Mouse (Mus musculus): Measurements from ENCODE around the gene Akip1. TPM values are rescaled to one million over a fixed set of nuclear protein-coding genes. Genes with fewer than 3 reads are reported as not detected.

Akip1 gene
- polyA plus RNA-seq, 1 experiment from 2014 or later = 24.0 TPM

GRCm38 (mm10) chr7:109674944-109675628 is 28.4 kb upstream of the Akip1 start:
- no peaks in the 10 kb centered on the region for H3K27me3 ChIP-seq (ENCODE audit: control insufficient read depth, insufficient read depth, low read length)
- H3K27ac ChIP-seq (replicated peaks; ENCODE audit: low read depth, low read length) = no peak overlapping the region
- no peak overlapping the region for H3K9ac ChIP-seq (ENCODE audit: low read length)
- H3K9me3 ChIP-seq (ENCODE audit: control insufficient read depth, low read length) = no peaks in the 10 kb centered on the region
- H3K4me1 ChIP-seq (ENCODE audit: control insufficient read depth, insufficient read depth, low read length) = peaks cover under 1% of the 10 kb centered on the region; the same call in 1 of the 2 replicates
- H3K4me2 ChIP-seq (ENCODE audit: low read depth, severe bottlenecking) = no peak overlapping the region
- 67% methylated on average over 4 of the region's 4 CpGs for WGBS
- no peaks in the 10 kb centered on the region for H3K36me3 ChIP-seq (ENCODE audit: control insufficient read depth, insufficient read depth, low read length)
- ATAC-seq (ENCODE audit: insufficient number of reproducible peaks, low FRiP score, low TSS enrichment, low read depth) (no peak), DNase-seq (ENCODE audit: low spot score) (no peak)
- H3K4me3 ChIP-seq (ENCODE audit: low read depth, low read length) = no peak overlapping the region

- DNase-seq (ENCODE audit: low spot score) = no peak
- Histone ChIP-seq H3K4me3 (ENCODE audit: low read depth, low read length) (no peak overlapping the region), H3K27ac (replicated peaks; ENCODE audit: low read depth, low read length) (no peak overlapping the region), H3K9ac (ENCODE audit: low read length) (no peak overlapping the region), H3K4me1 (ENCODE audit: control insufficient read depth, insufficient read depth, low read length) (no peaks in the 10 kb centered on the region), H3K9me3 (ENCODE audit: control insufficient read depth, low read length) (no peaks in the 10 kb centered on the region), H3K4me2 (ENCODE audit: low read depth, severe bottlenecking) (no peak overlapping the region), H3K27me3 (ENCODE audit: control insufficient read depth, insufficient read depth, low read length) (no peaks in the 10 kb centered on the region), H3K36me3 (ENCODE audit: control insufficient read depth, insufficient read depth, low read length) (no peaks in the 10 kb centered on the region)
- 90% methylated on average over 2 of the region's 2 CpGs for WGBS
- no peak for ATAC-seq (ENCODE audit: insufficient number of reproducible peaks, low FRiP score, low TSS enrichment, low read depth)
Measured at GRCm38 (mm10) chr7:109680284-109680683, 23.2 kb upstream of the Akip1 start.

GRCm38 (mm10) chr7:109680879-109681278 is 22.6 kb upstream of the Akip1 start:
- Histone ChIP-seq H3K9me3 (ENCODE audit: control insufficient read depth, low read length) (no peaks in the 10 kb centered on the region), H3K27me3 (ENCODE audit: control insufficient read depth, insufficient read depth, low read length) (no peaks in the 10 kb centered on the region), H3K27ac (replicated peaks; ENCODE audit: low read depth, low read length) (no peak overlapping the region), H3K36me3 (ENCODE audit: control insufficient read depth, insufficient read depth, low read length) (no peaks in the 10 kb centered on the region), H3K4me3 (ENCODE audit: low read depth, low read length) (no peak overlapping the region), H3K4me2 (ENCODE audit: low read depth, severe bottlenecking) (no peak overlapping the region), H3K4me1 (ENCODE audit: control insufficient read depth, insufficient read depth, low read length) (no peaks in the 10 kb centered on the region), H3K9ac (ENCODE audit: low read length) (no peak overlapping the region)
- WGBS = 89% methylated on average over 1 of the region's 1 CpGs
- ATAC-seq (ENCODE audit: insufficient number of reproducible peaks, low FRiP score, low TSS enrichment, low read depth) (no peak), DNase-seq (ENCODE audit: low spot score) (no peak)

- Histone ChIP-seq H3K9me3 (ENCODE audit: control insufficient read depth, low read length) (no peaks in the 10 kb centered on the region), H3K4me2 (ENCODE audit: low read depth, severe bottlenecking) (no peak overlapping the region), H3K4me1 (ENCODE audit: control insufficient read depth, insufficient read depth, low read length) (no peaks in the 10 kb centered on the region), H3K9ac (ENCODE audit: low read length) (no peak overlapping the region), H3K27ac (replicated peaks; ENCODE audit: low read depth, low read length) (no peak overlapping the region), H3K4me3 (ENCODE audit: low read depth, low read length) (no peak overlapping the region), H3K36me3 (ENCODE audit: control insufficient read depth, insufficient read depth, low read length) (no peaks in the 10 kb centered on the region), H3K27me3 (ENCODE audit: control insufficient read depth, insufficient read depth, low read length) (no peaks in the 10 kb centered on the region)
- WGBS = 59% methylated on average over 9 of the region's 9 CpGs
- ATAC-seq (ENCODE audit: insufficient number of reproducible peaks, low FRiP score, low TSS enrichment, low read depth) = no peak
- no peak for DNase-seq (ENCODE audit: low spot score)
Measured at GRCm38 (mm10) chr7:109686585-109687128, 16.8 kb upstream of the Akip1 start.

GRCm38 (mm10) chr7:109690101-109690500 is 13.4 kb upstream of the Akip1 start:
- H3K4me2 ChIP-seq (ENCODE audit: low read depth, severe bottlenecking) = no peak overlapping the region
- H3K4me1 ChIP-seq (ENCODE audit: control insufficient read depth, insufficient read depth, low read length) = no peaks in the 10 kb centered on the region
- no peak for ATAC-seq (ENCODE audit: insufficient number of reproducible peaks, low FRiP score, low TSS enrichment, low read depth)
- no peaks in the 10 kb centered on the region for H3K36me3 ChIP-seq (ENCODE audit: control insufficient read depth, insufficient read depth, low read length)
- WGBS = 89% methylated on average over 3 of the region's 3 CpGs
- no peak overlapping the region for H3K4me3 ChIP-seq (ENCODE audit: low read depth, low read length)
- H3K27me3 ChIP-seq (ENCODE audit: control insufficient read depth, insufficient read depth, low read length) = no peaks in the 10 kb centered on the region
- no peak overlapping the region for H3K9ac ChIP-seq (ENCODE audit: low read length)
- H3K9me3 ChIP-seq (ENCODE audit: control insufficient read depth, low read length) = no peaks in the 10 kb centered on the region
- no peak overlapping the region for H3K27ac ChIP-seq (replicated peaks; ENCODE audit: low read depth, low read length)
- DNase-seq (ENCODE audit: low spot score) = no peak

GRCm38 (mm10) chr7:109690961-109691360 is 12.5 kb upstream of the Akip1 start:
- Histone ChIP-seq H3K36me3 (ENCODE audit: control insufficient read depth, insufficient read depth, low read length) (no peaks in the 10 kb centered on the region), H3K4me1 (ENCODE audit: control insufficient read depth, insufficient read depth, low read length) (no peaks in the 10 kb centered on the region), H3K9ac (ENCODE audit: low read length) (no peak overlapping the region), H3K27me3 (ENCODE audit: control insufficient read depth, insufficient read depth, low read length) (no peaks in the 10 kb centered on the region), H3K27ac (replicated peaks; ENCODE audit: low read depth, low read length) (no peak overlapping the region), H3K4me3 (ENCODE audit: low read depth, low read length) (no peak overlapping the region), H3K9me3 (ENCODE audit: control insufficient read depth, low read length) (no peaks in the 10 kb centered on the region), H3K4me2 (ENCODE audit: low read depth, severe bottlenecking) (no peak overlapping the region)
- no peak for DNase-seq (ENCODE audit: low spot score)
- ATAC-seq (ENCODE audit: insufficient number of reproducible peaks, low FRiP score, low TSS enrichment, low read depth) = no peak
- whole genome bisulfite sequencing = 91% methylated on average over 5 of the region's 5 CpGs

- DNase-seq (ENCODE audit: low spot score) (no peak), ATAC-seq (ENCODE audit: insufficient number of reproducible peaks, low FRiP score, low TSS enrichment, low read depth) (no peak)
- Histone ChIP-seq H3K27me3 (ENCODE audit: control insufficient read depth, insufficient read depth, low read length) (no peaks in the 10 kb centered on the region), H3K4me3 (ENCODE audit: low read depth, low read length) (no peak overlapping the region), H3K36me3 (ENCODE audit: control insufficient read depth, insufficient read depth, low read length) (no peaks in the 10 kb centered on the region), H3K27ac (replicated peaks; ENCODE audit: low read depth, low read length) (no peak overlapping the region), H3K4me2 (ENCODE audit: low read depth, severe bottlenecking) (no peak overlapping the region), H3K9me3 (ENCODE audit: control insufficient read depth, low read length) (no peaks in the 10 kb centered on the region), H3K9ac (ENCODE audit: low read length) (no peak overlapping the region), H3K4me1 (ENCODE audit: control insufficient read depth, insufficient read depth, low read length) (no peaks in the 10 kb centered on the region)
- 88% methylated on average over 13 of the region's 13 CpGs for WGBS
Measured at GRCm38 (mm10) chr7:109694576-109695338, 8.7 kb upstream of the Akip1 start.

- no peak overlapping the region for H3K4me2 ChIP-seq (ENCODE audit: low read depth, severe bottlenecking)
- no peaks in the 10 kb centered on the region for H3K36me3 ChIP-seq (ENCODE audit: control insufficient read depth, insufficient read depth, low read length)
- no peak overlapping the region for H3K27ac ChIP-seq (replicated peaks; ENCODE audit: low read depth, low read length)
- WGBS = 92% methylated on average over 10 of the region's 10 CpGs
- ATAC-seq (ENCODE audit: insufficient number of reproducible peaks, low FRiP score, low TSS enrichment, low read depth) (no peak), DNase-seq (ENCODE audit: low spot score) (no peak)
- H3K27me3 ChIP-seq (ENCODE audit: control insufficient read depth, insufficient read depth, low read length) = no peaks in the 10 kb centered on the region
- no peaks in the 10 kb centered on the region for H3K4me1 ChIP-seq (ENCODE audit: control insufficient read depth, insufficient read depth, low read length)
- H3K9me3 ChIP-seq (ENCODE audit: control insufficient read depth, low read length) = no peaks in the 10 kb centered on the region
- H3K4me3 ChIP-seq (ENCODE audit: low read depth, low read length) = no peak overlapping the region
- no peak overlapping the region for H3K9ac ChIP-seq (ENCODE audit: low read length)
Measured at GRCm38 (mm10) chr7:109695339-109695726, 8.2 kb upstream of the Akip1 start.
